Mouse (Mus musculus) fibroblast of lung, adult 2 months (primary cell): ENCODE data around the gene Slamf6.
"Not testable (repeated sequence)": the region's sequence is repeated elsewhere in the genome, so short reads cannot be mapped to it uniquely, and the experiment has no call there.

Experiments
- DNase-seq: peaks from one replicate; pipeline ENCODE4 v3.0.0-alpha.2; 2011; ENCODE audit warnings: low read depth

Slamf6 gene

GRCm38 (mm10) chr1:171917305-171918039, at the start of gene Slamf6:
Slamf6 (plus strand) TSS chr1:171917515.
- DNase-seq, result no peak

- DNase-seq, result no peak
These were observed 30.3 kb upstream of the Slamf6 start for GRCm38 (mm10) chr1:171886989-171887388.

GRCm38 (mm10) chr1:171895364-171895763, 22.0 kb upstream of the Slamf6 start, which contains the start of gene Gm10521:
Gm10521 (plus strand) TSS chr1:171895664.
- not testable (repeated sequence) for DNase-seq

GRCm38 (mm10) chr1:171904011-171904410, 13.3 kb upstream of the Slamf6 start:
- DNase-seq, result no peak

GRCm38 (mm10) chr1:171915638-171916458, 1.5 kb upstream of the Slamf6 start:
- no peak for DNase-seq

GRCm38 (mm10) chr1:171918136-171918920, 1.0 kb downstream of the Slamf6 start:
- DNase-seq, result no peak

- DNase-seq, result no peak
These were observed 1.9 kb downstream of the Slamf6 start for GRCm38 (mm10) chr1:171919193-171919592.

- no peak for DNase-seq
These were observed 2.7 kb downstream of the Slamf6 start for GRCm38 (mm10) chr1:171919901-171920510.

- no peak for DNase-seq
These were observed 3.8 kb downstream of the Slamf6 start for GRCm38 (mm10) chr1:171920989-171921621.

GRCm38 (mm10) chr1:171921641-171922040, 4.3 kb downstream of the Slamf6 start:
- DNase-seq, result no peak

GRCm38 (mm10) chr1:171922844-171923243, 5.5 kb downstream of the Slamf6 start:
- DNase-seq, result no peak

GRCm38 (mm10) chr1:171924900-171925299, 7.6 kb downstream of the Slamf6 start:
- no peak for DNase-seq

- DNase-seq, result no peak
These were observed 16.5 kb downstream of the Slamf6 start for GRCm38 (mm10) chr1:171933851-171934250.

- no peak for DNase-seq
These were observed 21.9 kb downstream of the Slamf6 start for GRCm38 (mm10) chr1:171938952-171939948.

GRCm38 (mm10) chr1:171940626-171941025, 23.3 kb downstream of the Slamf6 start:
- no peak for DNase-seq

- DNase-seq, result no peak
These were observed 29.2 kb downstream of the Slamf6 start for GRCm38 (mm10) chr1:171946447-171946995.

GRCm38 (mm10) chr1:171948161-171948945, 31.0 kb downstream of the Slamf6 start:
- DNase-seq, result no peak

GRCm38 (mm10) chr1:171948946-171949508, 31.7 kb downstream of the Slamf6 start:
- DNase-seq, result no peak

GRCm38 (mm10) chr1:171955071-171955470, 37.8 kb downstream of the Slamf6 start:
- DNase-seq, result no peak
